Mouse (Mus musculus): ENCODE measurements around the gene Crybb2.

GRCm38 (mm10) chr5:113105035-113105434, 35.1 kb upstream of the Crybb2 start:
- TF ChIP-seq CTCF (IDR thresholded peaks at IDR 0.05; ENCODE audit: borderline replicate concordance, control insufficient read depth, extremely low read depth, insufficient read depth, low read length, poor library complexity) (no peak), POLR2A (IDR thresholded peaks at IDR 0.05; ENCODE audit: control insufficient read depth, extremely low read depth, insufficient read depth, low read length, poor library complexity) (no peak)
